Mouse (Mus musculus) retina, adult 2 months (tissue): ENCODE data around the gene Fkbp5.

Experiments
- DNase-seq: peaks from one replicate; pipeline ENCODE4 v3.0.0-alpha.2; 2012; ENCODE audit warnings: low read depth, low spot score

The Fkbp5 gene

DNA sequence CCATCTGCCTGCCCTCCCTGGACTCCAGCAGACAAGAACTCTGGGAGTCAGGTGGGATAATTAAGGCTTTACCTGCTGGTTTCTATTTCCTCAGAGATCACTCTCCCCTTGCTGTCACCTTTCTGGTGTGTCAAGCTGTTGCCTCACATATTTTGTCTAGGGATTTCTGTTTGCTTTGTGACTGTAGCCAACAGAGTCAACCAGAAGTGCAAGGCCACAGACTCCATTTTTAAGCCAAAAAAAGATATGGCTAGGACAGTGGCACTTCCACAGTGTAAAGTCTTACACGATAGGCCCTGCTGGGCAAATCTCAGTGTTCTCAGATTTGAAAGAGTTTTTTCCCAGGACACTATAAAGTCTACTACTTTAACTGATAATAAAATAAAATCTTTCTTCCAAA, 56.9 kb downstream of the Fkbp5 start:
- DNase-seq, result no peak

DNA sequence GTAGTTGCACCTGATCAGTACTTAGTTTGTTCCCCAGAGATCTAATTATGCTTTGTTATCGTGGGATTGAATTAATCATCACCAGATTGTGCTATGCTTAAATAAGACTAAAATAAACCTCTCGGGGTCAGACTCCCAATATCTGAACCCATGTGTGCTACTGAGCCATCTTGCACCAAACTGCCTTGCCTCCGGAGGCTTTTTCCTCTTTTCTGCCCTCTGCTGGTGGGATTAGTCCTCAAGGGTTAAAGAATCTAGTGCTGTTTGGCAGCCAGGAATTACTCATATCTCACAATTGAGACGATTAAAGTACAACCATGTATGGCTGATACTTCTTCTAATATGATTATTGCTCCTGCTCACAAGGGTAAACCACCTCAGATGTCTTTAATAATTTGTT, 62.2 kb downstream of the Fkbp5 start:
- DNase-seq, result peak; percentile 15

DNA sequence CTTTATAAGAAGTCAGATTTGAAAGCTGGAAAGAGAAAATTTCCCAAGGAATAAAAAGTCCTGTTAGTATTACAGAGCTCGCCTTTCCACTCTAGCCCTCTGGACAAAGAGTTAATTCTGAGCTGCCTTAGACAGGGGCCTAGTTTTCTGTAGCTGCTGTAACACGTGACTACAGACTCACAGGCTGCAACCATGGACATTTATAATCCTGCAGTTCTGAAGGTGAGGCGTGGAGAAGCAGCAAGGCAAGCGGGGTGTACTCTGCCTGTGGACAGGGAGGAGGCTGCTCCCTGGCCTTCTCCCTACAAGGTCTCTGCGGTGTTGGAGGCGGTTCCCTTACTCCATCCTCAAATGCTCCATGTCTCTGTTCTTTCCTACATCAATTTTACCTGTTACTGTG, 64.4 kb downstream of the Fkbp5 start:
- DNase-seq, result peak; percentile 16

DNA sequence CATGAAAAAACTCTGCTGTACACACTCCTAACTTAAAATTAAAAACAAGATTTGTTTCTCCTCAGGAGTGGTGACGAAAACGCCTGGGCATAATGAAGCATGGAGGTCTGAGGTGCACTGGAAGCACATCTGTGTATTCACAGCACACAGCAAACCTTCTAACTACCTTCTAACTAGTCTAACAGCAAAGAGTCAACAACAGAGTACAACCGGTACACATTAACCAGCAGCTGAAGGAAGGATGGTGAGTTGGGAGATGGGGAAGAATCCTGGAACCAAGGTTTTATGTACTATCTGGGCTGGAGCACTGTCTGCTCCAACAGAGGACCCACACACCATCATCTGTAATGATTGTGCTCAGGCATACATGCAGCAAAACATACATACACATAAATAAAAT, 65.4 kb downstream of the Fkbp5 start:
- DNase-seq, result no peak

DNA sequence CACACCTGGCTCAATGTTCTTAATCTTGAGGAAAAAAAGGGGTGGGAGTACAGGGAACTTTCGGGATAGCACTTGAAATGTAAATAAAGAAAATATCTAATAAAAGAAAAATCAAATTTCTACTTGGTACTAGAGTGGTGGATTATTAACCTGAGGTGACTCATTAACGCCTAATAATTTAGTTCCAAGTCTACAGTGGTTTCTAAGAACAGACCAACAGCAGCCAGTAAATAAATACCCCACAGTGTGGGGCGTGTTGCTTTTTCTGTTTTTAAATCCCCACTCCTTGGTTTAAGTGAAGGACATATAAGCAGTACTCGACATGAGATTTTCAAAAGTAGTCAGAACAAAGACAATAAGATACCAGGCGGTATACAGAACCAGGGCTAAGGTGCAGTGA, 65.8 kb downstream of the Fkbp5 start:
- DNase-seq, result no peak

DNA sequence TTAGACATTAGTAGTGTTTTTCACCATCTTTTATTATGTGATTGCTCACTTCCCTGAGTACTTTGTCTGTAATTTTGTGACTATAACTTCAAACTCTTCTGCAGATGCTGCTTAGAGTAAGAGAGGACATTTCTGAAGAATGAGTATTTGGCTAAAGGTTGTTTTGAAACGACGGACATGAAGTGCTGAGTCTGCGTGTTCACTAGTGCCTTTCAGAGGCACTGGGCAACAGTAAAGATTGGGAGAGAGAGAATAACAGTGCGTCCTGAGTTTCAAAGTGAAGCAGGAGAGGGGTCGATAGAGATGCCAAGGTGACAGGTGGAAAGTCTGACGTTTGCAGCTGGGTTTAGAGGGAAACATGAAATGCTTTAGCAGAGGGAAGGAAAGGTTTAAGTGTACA, 69.1 kb downstream of the Fkbp5 start:
- DNase-seq, result no peak

DNA sequence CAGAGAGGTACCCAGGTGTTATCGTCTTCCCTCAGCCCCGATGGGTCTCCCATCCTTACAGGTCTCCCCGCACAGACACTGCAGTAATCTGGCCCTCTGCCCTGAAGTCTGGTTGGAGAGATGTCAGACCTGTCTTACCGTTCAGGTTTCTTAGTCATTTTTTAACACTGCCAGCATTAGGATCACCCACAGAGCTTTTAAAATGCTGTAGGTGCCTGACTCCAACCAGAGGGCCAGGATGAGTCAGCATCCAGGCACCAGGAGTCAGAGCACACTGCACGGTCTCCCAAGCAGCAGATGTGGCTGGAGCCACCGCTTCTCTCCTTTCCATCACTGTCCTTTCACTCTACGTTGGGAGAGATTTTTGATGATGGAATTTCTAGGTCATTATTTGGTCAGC, 69.5 kb downstream of the Fkbp5 start:
- DNase-seq, result no peak

DNA sequence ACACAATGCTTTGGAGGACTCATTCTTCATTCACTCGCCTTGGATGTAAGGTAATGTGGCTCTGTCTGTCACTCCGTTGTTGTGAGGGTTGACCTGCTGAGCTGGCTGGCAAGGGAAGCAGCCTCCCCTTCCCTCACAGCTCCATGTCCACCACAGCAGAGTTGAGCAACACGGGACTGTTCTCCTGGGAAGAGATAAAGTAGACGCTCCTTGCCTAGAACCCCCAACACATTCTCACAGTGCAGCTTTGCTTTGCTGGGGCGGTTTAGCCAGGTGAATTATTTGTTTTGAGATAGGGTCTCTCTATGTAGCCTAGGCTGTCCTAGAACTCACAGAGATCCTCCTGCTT, 70.5 kb downstream of the Fkbp5 start:
- DNase-seq, result no peak

DNA sequence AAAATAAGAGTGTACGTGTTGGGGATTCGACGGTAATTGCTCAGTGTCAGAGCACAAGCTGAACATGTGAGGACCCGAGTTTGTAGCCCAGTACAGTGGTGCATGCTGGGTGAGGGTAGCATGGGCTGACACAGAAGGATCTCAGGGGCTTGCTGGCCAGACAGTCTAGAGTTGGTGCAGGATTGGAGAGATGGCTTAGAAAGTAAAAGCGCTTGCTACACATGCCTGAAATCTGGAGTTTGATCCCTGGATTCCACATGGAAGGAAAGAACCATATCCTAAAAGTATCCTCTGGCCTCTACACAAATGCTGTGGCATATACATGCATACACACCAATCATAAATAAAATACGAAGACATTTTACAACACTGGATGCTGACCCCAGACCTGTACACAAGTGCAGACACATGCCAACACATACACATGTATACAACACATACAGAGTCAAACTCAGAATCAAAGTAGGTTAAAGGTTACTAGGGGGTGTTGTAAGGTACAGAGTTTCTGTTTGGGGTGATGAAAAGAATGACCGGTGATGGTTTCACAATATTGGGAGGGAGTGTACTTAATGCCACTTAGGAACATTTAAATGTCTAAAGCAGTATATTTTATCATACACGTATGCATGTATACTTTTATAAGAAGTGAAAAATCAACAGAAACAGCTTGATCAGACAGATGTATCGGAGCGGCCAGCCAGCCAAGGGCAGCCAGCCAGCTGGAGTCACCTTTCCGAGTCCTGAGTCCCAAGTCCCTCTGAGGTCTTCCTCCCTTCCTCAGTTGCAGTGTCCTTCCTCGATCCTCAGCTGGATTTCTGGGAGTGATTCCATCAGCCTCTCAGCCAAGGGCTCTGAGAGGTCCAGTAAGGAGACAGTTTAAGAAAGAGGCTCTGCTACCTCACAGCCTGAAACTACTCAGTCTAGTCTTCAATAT, 71.2 kb downstream of the Fkbp5 start:
- no peak for DNase-seq

DNA sequence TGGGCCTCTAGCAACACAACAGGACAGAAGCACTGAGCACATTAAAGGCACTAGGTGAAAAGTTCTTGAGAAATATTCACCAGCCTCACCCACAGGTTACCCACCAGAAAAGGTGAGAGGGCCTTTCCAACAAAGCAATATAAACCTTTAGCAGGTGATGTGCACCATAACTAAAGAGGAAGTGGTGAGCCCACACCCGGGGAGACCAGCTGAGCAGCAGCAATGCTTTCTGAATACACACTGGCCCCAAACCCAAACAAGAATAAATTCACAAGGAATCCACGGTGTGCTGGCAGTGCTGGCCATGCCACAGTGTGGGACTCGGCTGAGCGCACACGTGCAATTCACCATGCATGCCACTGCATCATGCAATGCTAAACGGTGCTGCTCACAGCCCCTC, 74.7 kb downstream of the Fkbp5 start:
- DNase-seq, result no peak

DNA sequence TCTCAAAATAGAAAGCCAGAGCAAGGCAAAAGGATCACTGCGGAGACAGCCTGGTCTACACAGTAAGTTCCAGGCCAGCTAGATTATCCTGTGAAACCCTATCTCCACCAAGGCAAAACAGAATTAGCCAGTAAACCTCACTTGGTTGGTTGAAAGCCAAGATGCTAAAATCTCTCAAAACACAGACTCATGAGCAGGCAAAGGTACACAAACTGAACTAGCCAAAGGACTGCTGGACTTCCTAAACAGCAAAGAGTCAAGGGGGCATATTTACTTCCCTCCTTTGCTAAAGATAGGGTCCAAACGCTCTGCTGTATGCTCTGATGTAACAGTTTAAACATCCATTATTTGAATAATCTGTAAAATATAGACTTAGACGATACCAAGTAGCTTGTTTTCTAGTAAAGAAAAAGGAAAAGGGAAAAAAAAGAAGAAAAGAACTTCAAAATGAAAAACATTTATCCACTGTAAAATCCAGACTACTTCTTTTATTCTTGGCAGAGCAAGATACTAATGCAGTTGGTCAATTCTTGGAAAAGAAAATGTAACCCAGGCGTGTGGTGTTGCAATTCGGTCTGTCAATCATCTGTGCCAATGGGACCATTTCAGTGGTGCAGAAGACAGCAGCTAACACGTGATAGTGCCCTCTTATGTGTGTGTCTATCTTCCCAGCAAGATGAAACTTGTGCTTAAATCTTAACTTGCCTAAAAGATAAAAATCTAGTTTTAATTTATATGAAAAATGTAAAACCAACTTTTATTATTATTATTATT, 78.8 kb downstream of the Fkbp5 start:
- no peak for DNase-seq

DNA sequence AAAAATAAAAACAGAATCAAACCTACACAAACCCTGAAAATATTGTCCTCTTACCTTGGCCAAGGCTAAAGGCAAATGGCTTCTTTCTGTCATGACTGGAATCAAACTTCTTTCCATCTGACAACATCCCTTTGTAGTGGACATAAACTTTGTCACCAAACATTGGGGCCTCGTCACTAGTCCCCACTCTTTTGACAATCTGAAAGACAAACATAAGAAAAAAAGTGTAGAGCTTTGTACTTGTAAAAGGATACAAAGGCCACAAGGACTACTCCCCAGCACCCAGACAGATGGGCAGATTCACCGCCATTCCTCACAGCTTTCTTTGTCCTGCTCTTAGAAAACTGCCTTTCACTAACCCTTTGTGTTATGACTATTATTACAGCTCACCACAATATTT, 79.4 kb downstream of the Fkbp5 start:
- DNase-seq, result no peak

DNA sequence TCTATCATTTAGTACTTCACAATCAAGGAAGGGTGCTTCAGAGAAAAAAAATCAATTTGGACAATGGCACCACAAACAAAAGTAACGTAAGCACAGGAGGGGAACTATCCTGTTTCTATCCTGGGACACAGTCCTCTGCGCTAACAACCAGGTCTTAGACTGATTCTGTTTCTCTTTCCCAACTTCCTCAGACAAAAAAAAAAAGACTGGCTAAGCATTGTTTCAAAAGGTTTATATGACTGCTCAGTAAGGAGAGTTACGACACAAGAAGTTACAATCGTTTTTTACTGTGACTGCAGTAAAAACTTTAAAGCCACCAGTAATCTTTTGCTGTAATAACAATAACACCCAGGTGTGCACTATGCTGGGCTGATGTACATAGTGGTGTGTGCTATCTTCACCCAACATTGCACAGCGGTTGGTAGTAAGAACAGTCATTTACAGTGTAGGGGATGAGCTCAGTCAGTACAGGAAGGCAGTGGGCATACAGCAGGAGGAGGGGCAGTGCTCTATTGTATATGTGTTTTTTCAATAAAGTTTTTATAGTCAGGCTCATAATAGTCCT, 82.3 kb downstream of the Fkbp5 start:
- no peak for DNase-seq

DNA sequence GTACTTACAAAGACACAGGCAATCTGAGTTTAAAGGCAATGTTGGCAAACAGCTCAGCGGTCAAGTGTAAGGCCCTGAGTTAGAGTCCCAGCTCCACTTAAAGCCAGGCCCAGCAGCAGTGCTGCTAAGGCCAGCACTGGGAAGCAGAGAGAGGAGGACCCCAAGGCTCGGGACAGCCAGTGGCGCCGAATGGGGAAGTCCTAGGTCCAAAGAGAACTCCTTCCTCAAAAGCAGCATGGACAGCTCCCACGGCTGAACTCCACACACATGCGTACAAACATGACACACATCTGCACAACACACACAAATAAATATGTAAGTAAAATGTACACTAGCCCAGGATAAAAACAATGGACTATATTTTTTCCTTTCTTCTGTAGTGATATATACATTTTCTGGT, 84.3 kb downstream of the Fkbp5 start:
- DNase-seq, result no peak

DNA sequence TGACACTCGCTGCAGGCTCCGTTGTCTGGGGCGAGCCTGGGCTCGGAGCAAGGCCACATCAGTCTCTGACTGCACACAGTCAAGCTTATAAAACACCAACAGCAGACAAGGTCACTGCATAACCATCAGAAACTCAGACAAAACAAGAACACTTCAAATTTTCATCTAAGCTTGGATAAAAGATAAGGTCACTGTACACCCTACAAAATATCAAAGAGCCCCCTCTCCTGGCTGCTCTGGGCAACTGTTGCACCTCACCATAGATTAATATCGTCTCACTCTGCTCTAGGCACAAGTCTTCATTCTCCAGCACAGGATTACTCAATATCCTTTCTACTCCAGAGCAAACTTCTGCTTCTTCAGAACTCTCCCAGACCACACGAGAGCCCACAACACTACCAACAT, 85.4 kb downstream of the Fkbp5 start:
- no peak for DNase-seq

DNA sequence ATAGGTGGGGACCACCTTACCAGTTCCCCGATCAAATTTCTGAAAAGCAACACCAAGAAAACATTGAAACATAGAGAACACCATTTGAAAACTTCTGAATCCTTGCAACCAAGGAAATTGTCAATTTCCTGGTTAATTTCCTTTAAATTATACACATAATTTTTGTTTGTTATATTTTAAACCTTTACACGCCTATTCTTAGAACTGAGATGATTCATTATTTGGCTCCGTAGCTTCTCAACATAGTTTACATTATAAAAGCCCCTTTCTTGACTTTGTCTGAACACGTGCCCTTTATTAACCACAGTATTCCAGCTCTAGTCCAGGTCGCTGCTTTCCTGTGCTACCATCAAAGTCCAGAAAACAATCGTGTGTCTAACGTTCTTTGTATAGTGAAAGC, 86.3 kb downstream of the Fkbp5 start:
- no peak for DNase-seq

DNA sequence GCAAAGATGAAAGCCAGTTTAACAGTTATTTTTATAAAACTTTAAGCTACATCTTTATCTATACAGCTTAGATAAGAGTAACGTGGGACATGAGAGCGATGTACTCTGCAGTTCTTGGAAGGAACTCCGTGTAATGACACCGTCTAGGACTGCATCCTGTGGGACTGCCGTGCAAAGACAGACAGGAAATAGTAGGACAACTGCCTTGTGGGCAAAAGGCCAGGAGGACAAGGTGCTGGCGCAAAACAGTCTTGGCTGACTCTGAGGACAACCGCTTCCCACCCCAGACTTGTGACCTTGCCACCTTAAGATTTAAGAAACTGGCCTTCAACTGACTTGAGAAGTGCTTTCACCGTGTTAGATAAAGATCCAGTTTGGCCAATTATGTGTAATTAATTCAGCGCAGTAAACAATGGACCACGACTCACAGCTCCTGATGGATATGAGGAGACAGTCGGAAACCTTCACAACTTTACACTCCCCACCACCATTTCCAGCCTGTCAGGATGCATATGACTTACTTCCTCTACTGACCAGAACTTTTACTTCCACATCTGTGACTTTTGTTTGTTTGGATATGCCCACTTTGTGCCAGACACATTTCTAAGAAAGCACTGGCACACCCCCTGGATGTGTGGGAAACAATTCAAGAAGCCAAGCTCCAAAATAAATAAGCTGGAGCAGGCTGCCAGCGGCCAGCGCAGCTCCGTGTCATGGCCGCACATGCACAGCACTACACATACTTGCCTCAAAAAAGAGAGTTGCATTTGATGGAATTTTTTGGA, 88.7 kb downstream of the Fkbp5 start:
- DNase-seq, result no peak

DNA sequence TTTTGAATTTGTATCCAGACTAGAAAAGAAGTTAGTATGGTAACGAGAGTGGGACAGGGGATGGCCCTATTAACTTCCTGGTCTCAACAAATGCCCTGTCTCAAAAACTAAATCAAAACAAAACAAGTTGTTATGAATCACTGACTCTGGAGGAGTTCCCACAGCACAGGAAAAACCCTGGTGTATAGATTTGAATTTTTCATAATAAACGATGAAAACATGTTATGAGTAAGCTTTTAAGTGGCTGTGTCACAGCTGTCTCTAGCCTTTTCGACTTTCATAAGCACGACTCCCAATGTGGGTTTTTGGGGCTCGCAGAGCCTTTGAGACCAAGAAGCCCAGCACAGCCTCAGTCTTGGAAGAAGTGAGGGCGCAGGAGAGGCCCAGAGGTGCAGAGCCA, 89.7 kb downstream of the Fkbp5 start:
- no peak for DNase-seq

DNA sequence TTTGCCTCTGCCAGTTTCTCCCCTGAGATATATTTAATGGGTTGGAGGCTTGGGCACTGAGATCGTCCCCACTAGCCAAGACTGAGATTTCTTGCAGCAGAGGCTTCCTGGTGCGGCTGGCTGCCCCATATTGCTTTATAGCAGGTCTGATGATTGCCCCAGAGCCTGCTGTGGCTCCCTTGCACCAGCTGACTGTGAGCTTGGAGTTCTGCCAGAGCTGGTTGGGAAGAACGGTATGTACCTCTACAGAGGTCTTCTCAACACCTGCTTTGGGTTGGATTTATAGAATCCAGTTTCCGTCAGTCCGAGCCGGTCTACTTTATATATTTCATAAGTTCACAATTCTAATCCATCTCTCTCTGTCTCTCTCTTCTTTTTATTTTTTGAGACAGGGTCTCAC, 93.0 kb downstream of the Fkbp5 start:
- no peak for DNase-seq

DNA sequence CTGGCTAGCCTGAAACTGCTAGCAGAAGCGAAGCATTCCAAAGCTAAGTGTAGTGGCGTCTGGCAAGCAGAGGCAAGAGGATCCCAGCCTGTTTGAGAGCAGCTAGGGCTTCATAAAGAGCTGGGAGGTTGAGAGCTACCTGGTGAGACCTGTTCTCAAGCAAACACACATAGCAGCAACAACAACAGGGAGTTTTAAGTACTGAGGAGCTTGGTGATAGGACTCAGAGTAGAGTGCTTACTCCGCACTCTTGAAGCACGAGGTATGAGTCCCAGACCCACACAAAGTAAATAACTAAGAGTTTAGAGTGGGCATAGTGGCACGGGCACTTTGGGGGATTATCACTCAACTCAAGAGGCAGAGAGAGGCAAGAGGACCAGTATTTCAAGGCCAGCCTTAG, 96.3 kb downstream of the Fkbp5 start:
- DNase-seq, result no peak

DNA sequence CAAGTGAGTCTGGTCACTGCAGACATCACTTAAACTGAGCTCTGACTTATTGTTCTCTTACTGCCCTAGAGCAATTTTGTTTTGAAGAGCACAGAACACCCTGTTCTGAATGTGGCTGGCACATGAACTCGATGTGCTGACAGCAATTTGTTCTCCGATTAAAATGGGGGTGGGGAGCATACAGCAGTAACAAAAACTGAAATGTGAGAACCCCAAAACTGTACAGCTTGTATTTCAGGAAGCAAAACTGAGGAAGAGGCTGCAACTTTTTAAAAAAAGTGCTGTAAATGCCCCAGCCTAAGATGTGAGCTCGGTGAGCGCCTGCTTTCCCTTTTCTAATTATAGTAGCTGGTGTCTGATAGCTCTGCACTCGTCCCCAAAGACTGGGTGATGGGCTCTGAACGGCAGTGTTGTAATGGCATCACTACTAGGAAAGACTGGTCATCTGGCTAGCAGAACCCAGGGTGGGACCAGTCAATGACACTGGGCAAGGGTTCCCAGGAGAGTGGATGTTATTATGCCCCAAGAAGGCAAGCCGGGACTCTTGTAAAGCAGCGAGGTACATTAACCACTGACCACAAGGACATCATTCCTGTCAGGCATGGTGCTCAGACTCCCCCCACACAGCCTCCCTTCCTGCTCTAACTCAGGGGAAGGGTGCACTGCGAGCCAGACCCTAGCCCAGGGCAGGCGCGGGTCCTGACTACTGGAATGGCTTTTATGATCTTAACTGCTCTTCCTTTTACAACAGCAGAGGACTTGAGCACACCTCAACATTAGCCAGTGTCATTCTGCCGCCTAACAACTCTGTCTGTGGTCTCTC, 96.9 kb downstream of the Fkbp5 start:
- DNase-seq, result no peak
